Mouse (Mus musculus) CD8-positive naive resting alpha-beta T cell, adult 57 days (primary cell): Measurements from ENCODE around the gene Olfr1564. TPM values are rescaled to one million over a fixed set of nuclear protein-coding genes. Genes with fewer than 3 reads are reported as not detected.

ENCODE experiments used
- total RNA-seq: library from RNA; stranded (reverse); gene quantifications from one replicate; pipeline ENCODE4 v1.2.4, GENCODE M21; 2023

Gene Olfr1564
- not detected for total RNA-seq

GRCm38 (mm10) chr17:33221590-33221989 is at the start of gene Olfr1564:
Gene Olfr1564 (minus strand): TSS chr17:33221690.

GRCm38 (mm10) chr17:33264376-33264775 is 42.9 kb upstream of the Olfr1564 start, which contains the start of gene Olfr63:
Gene Olfr63 (plus strand): TSS chr17:33264676.

GRCm38 (mm10) chr17:33254530-33255318 is 33.2 kb upstream of the Olfr1564 start, which contains the start of gene Zfp955a:
Gene Zfp955a (minus strand): TSS chr17:33255145.

GRCm38 (mm10) chr17:33191002-33191401 is 30.5 kb downstream of the Olfr1564 start, which contains the start of gene Olfr239:
Gene Olfr239 (plus strand): TSS chr17:33191302.

GRCm38 (mm10) chr17:33168147-33168546 is 53.3 kb downstream of the Olfr1564 start, which contains the start of gene Olfr55:
Gene Olfr55 (plus strand): TSS chr17:33168447.

Other genes with a start within 250 kb of the Olfr1564 start
- 12.7 TPM for gene Zfp952, start 228.6 kb downstream of the Olfr1564 start, total RNA-seq
- 8.9 TPM for gene Zfp763, start 188.3 kb downstream of the Olfr1564 start, total RNA-seq
- not detected for gene 4921501E09Rik, start 153.6 kb downstream of the Olfr1564 start, total RNA-seq
- gene Zfp563, start 132.4 kb downstream of the Olfr1564 start, total RNA-seq = 3.1 TPM
- not detected for gene Morc2b, start 82.0 kb downstream of the Olfr1564 start, total RNA-seq
- not detected for gene Olfr55, start 53.2 kb downstream of the Olfr1564 start, total RNA-seq
- gene Olfr239, start 30.4 kb downstream of the Olfr1564 start, total RNA-seq = not detected
- gene Zfp955a, start 33.5 kb upstream of the Olfr1564 start, total RNA-seq = 7.8 TPM
- gene Olfr63, start 43.0 kb upstream of the Olfr1564 start, total RNA-seq = 0.09 TPM
- gene Zfp955b, start 67.9 kb upstream of the Olfr1564 start, total RNA-seq = 7.9 TPM
- gene Zfp81, start 137.2 kb upstream of the Olfr1564 start, total RNA-seq = 22.0 TPM
- gene Zfp101, start 173.0 kb upstream of the Olfr1564 start, total RNA-seq = 9.3 TPM
- not detected for gene Actl9, start 211.2 kb upstream of the Olfr1564 start, total RNA-seq